Mouse (Mus musculus) G1E (cell line): ENCODE data around the gene Haus7.

Experiments
- CTCF ChIP-seq: IDR thresholded peaks from 2 replicates; pipeline ENCODE4 v1.5.1; 2012; ENCODE audit warnings: low read depth, low read length, inconsistent platforms, mixed read lengths
- GATA1 ChIP-seq: IDR thresholded peaks from 2 replicates; pipeline ENCODE4 v1.6.1; 2012; ENCODE audit warnings: borderline replicate concordance, low read length, inconsistent platforms, mixed read lengths
- POLR2AphosphoS5 ChIP-seq: IDR thresholded peaks from 2 replicates; pipeline ENCODE4 v1.6.1; 2012; ENCODE audit warnings: low read depth, low read length, inconsistent platforms; ENCODE audit not compliant: insufficient replicate concordance
- TAL1 ChIP-seq: conservative IDR thresholded peaks from 2 replicates; pipeline ENCODE4 v1.6.1; 2012; ENCODE audit warnings: low read depth, low read length, inconsistent platforms, mixed read lengths

- no peak for TF ChIP-seq TAL1
- TF ChIP-seq CTCF: no peak
- no peak for TF ChIP-seq POLR2AphosphoS5
- no peak for TF ChIP-seq GATA1
These were observed 32.0 kb upstream of the Haus7 start for GRCm38 (mm10) chrX:73490804-73491203.
